Mouse (Mus musculus) midbrain, embryonic 14.5 days (tissue): ENCODE measurements around the gene Traf3ip3. TPM values are rescaled to one million over a fixed set of nuclear protein-coding genes. Genes with fewer than 3 reads are reported as not detected.

Source experiments
- ATAC-seq: fragments of 200-750 bp; cut with Nextera tagmentation; 2 replicates; pipeline ENCODE4 v1.8.0; 2017; ENCODE audit warnings: moderate number of reproducible peaks, moderate library complexity; ENCODE audit not compliant: low FRiP score, low TSS enrichment
- DNase-seq: peaks from one replicate; pipeline ENCODE4 v3.0.0-alpha.2; 2015
- H3K27ac ChIP-seq: fragments of 300-500 bp; sonication (generic); replicated peaks from 2 replicates; pipeline ENCODE4 v1.5.1; 2014; ENCODE audit warnings: mild to moderate bottlenecking, low read depth, low read length, moderate library complexity
- H3K27me3 ChIP-seq: fragments of 300-500 bp; sonication (generic); 2 replicates; pipeline ENCODE4 v1.6.1; 2014; ENCODE audit warnings: low read length, control low read depth, mixed read lengths; ENCODE audit not compliant: control insufficient read depth, insufficient read depth
- H3K36me3 ChIP-seq: fragments of 300-500 bp; sonication (generic); 2 replicates; pipeline ENCODE4 v1.6.1; 2014; ENCODE audit warnings: low read length, control low read depth; ENCODE audit not compliant: control insufficient read depth, insufficient read depth
- H3K4me1 ChIP-seq: fragments of 300-500 bp; sonication (generic); 2 replicates; pipeline ENCODE4 v1.6.1; 2014; ENCODE audit warnings: mild to moderate bottlenecking, antibody characterized with exemption, low read length, control low read depth; ENCODE audit not compliant: control insufficient read depth, insufficient read depth
- H3K4me2 ChIP-seq: fragments of 300-500 bp; sonication (generic); 2 replicates; pipeline ENCODE4 v1.6.1; 2014; ENCODE audit warnings: mild to moderate bottlenecking, low read length, moderate library complexity
- H3K4me3 ChIP-seq: fragments of 300-500 bp; sonication (generic); replicated peaks from 2 replicates; pipeline ENCODE4 v1.5.1; 2014; ENCODE audit warnings: low read depth, low read length
- H3K9ac ChIP-seq: fragments of 300-500 bp; sonication (generic); replicated peaks from 2 replicates; pipeline ENCODE4 v1.6.1; 2014; ENCODE audit warnings: mild to moderate bottlenecking, low read length, moderate library complexity
- H3K9me3 ChIP-seq: fragments of 300-500 bp; sonication (generic); 2 replicates; pipeline ENCODE4 v1.6.1; 2016; ENCODE audit warnings: low read length, control low read depth, mixed read lengths; ENCODE audit not compliant: control insufficient read depth
- WGBS: fragments of 180-500 bp; shearing (Covaris S2); extraction: QIAGEN DNeasy Blood & Tissue Kit; methylation state at CpG from one replicate; pipeline ENCODE4 v1.1.7; 2014; 5-methylcytosine and 5-hydroxymethylcytosine counted together
- polyA plus RNA-seq: library from polyadenylated mRNA; unstranded; fragments of >200 nt; fragmentation: Nextera tagmentation; extraction: Ambion mirVana; gene quantifications from 2 replicates; pipeline ENCODE4 v1.2.1, GENCODE M21; 2014

Traf3ip3 gene
- polyA plus RNA-seq, 1 experiment from 2014 or later = 1.4 TPM

GRCm38 (mm10) chr1:193220408-193220807 is 18.9 kb upstream of the Traf3ip3 start:
- WGBS = 72% methylated on average over 5 of the region's 5 CpGs
- H3K27ac ChIP-seq = no peak overlapping the region
- H3K27me3 ChIP-seq = no peaks in the 10 kb centered on the region
- ATAC-seq = no peak
- no peak overlapping the region for H3K9ac ChIP-seq
- DNase-seq = no peak
- H3K4me1 ChIP-seq = no peaks in the 10 kb centered on the region
- no peaks in the 10 kb centered on the region for H3K9me3 ChIP-seq
- no peak overlapping the region for H3K4me3 ChIP-seq
- H3K36me3 ChIP-seq = no peaks in the 10 kb centered on the region
- no peak overlapping the region for H3K4me2 ChIP-seq

- no peak for DNase-seq
- WGBS = 71% methylated on average over 3 of the region's 3 CpGs
- no peaks in the 10 kb centered on the region for H3K9me3 ChIP-seq
These were observed 14.5 kb upstream of the Traf3ip3 start for GRCm38 (mm10) chr1:193216000-193216399.

GRCm38 (mm10) chr1:193214053-193214452 is 12.6 kb upstream of the Traf3ip3 start:
- no peak overlapping the region for H3K4me2 ChIP-seq
- H3K9ac ChIP-seq = no peak overlapping the region
- no peaks in the 10 kb centered on the region for H3K36me3 ChIP-seq
- ATAC-seq (no peak), DNase-seq (no peak)
- WGBS = 77% methylated on average over 5 of the region's 5 CpGs
- no peak overlapping the region for H3K4me3 ChIP-seq
- no peaks in the 10 kb centered on the region for H3K27me3 ChIP-seq
- no peaks in the 10 kb centered on the region for H3K4me1 ChIP-seq
- H3K9me3 ChIP-seq = no peaks in the 10 kb centered on the region
- H3K27ac ChIP-seq = no peak overlapping the region

More at GRCm38 (mm10) chr1:193216000-193216399, 14.5 kb upstream of the Traf3ip3 start:
- Histone ChIP-seq H3K27me3 (no peaks in the 10 kb centered on the region), H3K27ac (no peak overlapping the region), H3K36me3 (no peaks in the 10 kb centered on the region), H3K4me1 (no peaks in the 10 kb centered on the region), H3K4me2 (no peak overlapping the region), H3K4me3 (no peak overlapping the region), H3K9ac (no peak overlapping the region)
- no peak for ATAC-seq

- H3K27me3 ChIP-seq = no peaks in the 10 kb centered on the region
- no peak overlapping the region for H3K9ac ChIP-seq
- 82% methylated on average over 5 of the region's 5 CpGs for WGBS
- ATAC-seq (no peak), DNase-seq (no peak)
- H3K9me3 ChIP-seq = no peaks in the 10 kb centered on the region
- H3K36me3 ChIP-seq = no peaks in the 10 kb centered on the region
- no peak overlapping the region for H3K4me2 ChIP-seq
- no peak overlapping the region for H3K4me3 ChIP-seq
- no peak overlapping the region for H3K27ac ChIP-seq
- H3K4me1 ChIP-seq = no peaks in the 10 kb centered on the region
These were observed 9.9 kb upstream of the Traf3ip3 start for GRCm38 (mm10) chr1:193211371-193211770.

GRCm38 (mm10) chr1:193208178-193208577 is 6.7 kb upstream of the Traf3ip3 start:
- 50% methylated on average over 2 of the region's 2 CpGs for WGBS
- H3K27me3 ChIP-seq = no peaks in the 10 kb centered on the region
- H3K4me3 ChIP-seq = no peak overlapping the region
- H3K4me1 ChIP-seq = no peaks in the 10 kb centered on the region
- no peak overlapping the region for H3K27ac ChIP-seq
- H3K9me3 ChIP-seq = no peaks in the 10 kb centered on the region
- no peak overlapping the region for H3K9ac ChIP-seq
- H3K4me2 ChIP-seq = no peak overlapping the region
- no peaks in the 10 kb centered on the region for H3K36me3 ChIP-seq
- no peak for ATAC-seq
- peak; percentile 17 for DNase-seq

- WGBS = 92% methylated on average over 3 of the region's 3 CpGs
These were observed 6.0 kb upstream of the Traf3ip3 start, which contains the start of gene Lamb3 for GRCm38 (mm10) chr1:193207503-193207902. Gene Lamb3 (plus strand): TSS chr1:193207699.

GRCm38 (mm10) chr1:193205431-193205830 is 3.9 kb upstream of the Traf3ip3 start:
- H3K4me2 ChIP-seq = no peak overlapping the region
- DNase-seq (no peak), ATAC-seq (no peak)
- no peak overlapping the region for H3K9ac ChIP-seq
- H3K4me1 ChIP-seq = no peaks in the 10 kb centered on the region
- H3K27me3 ChIP-seq = no peaks in the 10 kb centered on the region
- no peak overlapping the region for H3K4me3 ChIP-seq
- H3K9me3 ChIP-seq = no peaks in the 10 kb centered on the region
- H3K27ac ChIP-seq = no peak overlapping the region
- WGBS = 96% methylated on average over 2 of the region's 2 CpGs
- no peaks in the 10 kb centered on the region for H3K36me3 ChIP-seq

More at GRCm38 (mm10) chr1:193207503-193207902, 6.0 kb upstream of the Traf3ip3 start, which contains the start of gene Lamb3:
- Histone ChIP-seq H3K4me2 (no peak within 1 kb of the TSS), H3K27ac (no peak within 1 kb of the TSS), H3K4me1 (no peaks in the 10 kb centered on the region), H3K27me3 (no peaks in the 10 kb centered on the region), H3K9me3 (no peaks in the 10 kb centered on the region), H3K9ac (no peak within 1 kb of the TSS), H3K4me3 (no peak within 1 kb of the TSS), H3K36me3 (no peaks in the 10 kb centered on the region)
- DNase-seq (no peak), ATAC-seq (no peak)

GRCm38 (mm10) chr1:193203821-193204220 is 2.3 kb upstream of the Traf3ip3 start:
- Histone ChIP-seq H3K27ac (no peak overlapping the region), H3K9ac (no peak overlapping the region), H3K36me3 (no peaks in the 10 kb centered on the region), H3K4me2 (no peak overlapping the region), H3K4me1 (no peaks in the 10 kb centered on the region), H3K27me3 (no peaks in the 10 kb centered on the region), H3K9me3 (no peaks in the 10 kb centered on the region), H3K4me3 (no peak overlapping the region)
- ATAC-seq = no peak
- WGBS = 73% methylated on average over 2 of the region's 2 CpGs
- DNase-seq = no peak

- no peak for DNase-seq
- Histone ChIP-seq H3K9ac (no peak overlapping the region), H3K4me2 (no peak overlapping the region), H3K27ac (no peak overlapping the region), H3K36me3 (no peaks in the 10 kb centered on the region), H3K4me3 (no peak overlapping the region), H3K9me3 (no peaks in the 10 kb centered on the region), H3K4me1 (no peaks in the 10 kb centered on the region), H3K27me3 (no peaks in the 10 kb centered on the region)
- 84% methylated on average over 8 of the region's 8 CpGs for WGBS
- no peak for ATAC-seq
These were observed 692 bp downstream of the Traf3ip3 start for GRCm38 (mm10) chr1:193200640-193201382.
